Mouse (Mus musculus) limb, embryonic 11.5 days (tissue): ENCODE measurements around the gene Cbx4. TPM values are rescaled to one million over a fixed set of nuclear protein-coding genes. Genes with fewer than 3 reads are reported as not detected.

Experiments
- ATAC-seq: fragments of 200-750 bp; cut with Nextera tagmentation; 2 replicates; pipeline ENCODE4 v1.8.0; 2017; ENCODE audit warnings: low read depth; ENCODE audit not compliant: insufficient number of reproducible peaks, low FRiP score, low TSS enrichment
- DNase-seq: peaks from one replicate; pipeline ENCODE4 v3.0.0-alpha.2; 2015; ENCODE audit warnings: low spot score
- H3K27ac ChIP-seq: fragments of 300-500 bp; sonication (generic); replicated peaks from 2 replicates; pipeline ENCODE4 v1.5.1; 2014; ENCODE audit warnings: low read depth, mild to moderate bottlenecking, low read length
- H3K27me3 ChIP-seq: fragments of 300-500 bp; sonication (generic); 2 replicates; pipeline ENCODE4 v1.6.1; 2014; ENCODE audit warnings: mild to moderate bottlenecking, low read length, mixed read lengths; ENCODE audit not compliant: control insufficient read depth, insufficient read depth
- H3K36me3 ChIP-seq: fragments of 300-500 bp; sonication (generic); 2 replicates; pipeline ENCODE4 v1.6.1; 2014; ENCODE audit warnings: mild to moderate bottlenecking, low read length, moderate library complexity, mixed read lengths; ENCODE audit not compliant: control insufficient read depth, insufficient read depth
- H3K4me1 ChIP-seq: fragments of 300-500 bp; sonication (generic); 2 replicates; pipeline ENCODE4 v1.6.1; 2014; ENCODE audit warnings: low read length, mixed read lengths; ENCODE audit not compliant: control insufficient read depth, insufficient read depth
- H3K4me2 ChIP-seq: fragments of 300-500 bp; sonication (generic); 2 replicates; pipeline ENCODE4 v1.6.1; 2014; ENCODE audit warnings: low read depth, mild to moderate bottlenecking, moderate library complexity; ENCODE audit not compliant: severe bottlenecking
- H3K4me3 ChIP-seq: fragments of 300-500 bp; sonication (generic); 2 replicates; pipeline ENCODE4 v1.5.1; 2014; ENCODE audit warnings: low read depth, low read length
- H3K9ac ChIP-seq: fragments of 300-500 bp; sonication (generic); 2 replicates; pipeline ENCODE4 v1.6.1; 2014; ENCODE audit warnings: mild to moderate bottlenecking, low read length
- H3K9me3 ChIP-seq: fragments of 300-500 bp; sonication (generic); 2 replicates; pipeline ENCODE4 v1.6.1; 2016; ENCODE audit warnings: low read length; ENCODE audit not compliant: control insufficient read depth
- WGBS: fragments of 180-500 bp; shearing (Covaris S2); extraction: QIAGEN DNeasy Blood & Tissue Kit; methylation state at CpG from one replicate; pipeline ENCODE4 v1.1.7; 2014; 5-methylcytosine and 5-hydroxymethylcytosine counted together
- polyA plus RNA-seq: library from polyadenylated mRNA; unstranded; fragments of >200 nt; fragmentation: Nextera tagmentation; extraction: Ambion mirVana; gene quantifications from 2 replicates; pipeline ENCODE4 v1.2.1, GENCODE M21; 2014

The Cbx4 gene
- polyA plus RNA-seq, 1 experiment from 2014 or later, result 5.8 TPM

DNA sequence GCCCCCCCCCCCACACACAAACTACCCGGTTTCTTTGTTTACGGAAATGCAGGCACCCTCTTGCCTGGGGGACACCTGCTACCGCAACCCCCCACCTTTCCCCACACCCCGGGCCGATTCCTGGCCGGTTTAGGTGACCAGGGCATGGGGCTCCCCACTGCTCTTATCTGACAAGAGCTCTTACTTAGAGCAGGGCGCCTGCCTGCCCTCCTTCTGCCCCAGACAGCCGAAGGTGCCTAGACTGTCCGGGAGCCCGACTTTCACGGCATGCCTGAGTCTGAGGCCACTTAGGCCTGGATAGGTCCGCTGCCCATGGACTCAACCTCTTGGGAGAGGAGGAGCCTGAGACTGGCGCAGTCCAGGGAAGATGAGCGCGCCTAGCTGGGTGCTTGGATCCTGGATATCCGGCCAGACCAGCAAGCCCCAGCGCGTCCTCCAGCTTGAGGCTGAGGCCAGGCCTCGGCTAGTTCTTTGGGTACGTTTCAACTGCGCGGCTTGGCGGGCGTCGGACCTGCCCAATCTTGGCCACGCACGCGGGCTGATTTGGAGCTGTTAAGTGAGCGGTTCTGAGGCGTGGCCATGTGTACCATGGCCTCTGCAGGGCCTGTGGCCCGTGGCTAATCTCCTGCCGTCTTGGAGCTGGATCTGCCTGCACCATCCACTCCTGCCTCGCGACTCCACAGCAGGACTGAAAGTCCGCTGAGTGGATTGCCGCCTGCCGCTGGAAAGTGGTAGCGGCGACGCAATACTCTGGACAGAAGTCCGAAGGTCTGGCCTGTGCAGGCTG is 41.3 kb downstream of the Cbx4 start:
- Histone ChIP-seq H3K36me3 (no peaks in the 10 kb centered on the region), H3K9me3 (no peaks in the 10 kb centered on the region), H3K9ac (peak overlapping the region; percentile 41), H3K4me2 (peak overlapping the region; percentile 52), H3K27me3 (peaks cover 51% of the 10 kb centered on the region), H3K4me1 (peaks cover 51% of the 10 kb centered on the region), H3K27ac (no peak overlapping the region), H3K4me3 (peak overlapping the region; percentile 23)
- ATAC-seq (no peak), DNase-seq (peak; percentile 71)
- WGBS, result 1% methylated on average over 39 of the region's 41 CpGs

DNA sequence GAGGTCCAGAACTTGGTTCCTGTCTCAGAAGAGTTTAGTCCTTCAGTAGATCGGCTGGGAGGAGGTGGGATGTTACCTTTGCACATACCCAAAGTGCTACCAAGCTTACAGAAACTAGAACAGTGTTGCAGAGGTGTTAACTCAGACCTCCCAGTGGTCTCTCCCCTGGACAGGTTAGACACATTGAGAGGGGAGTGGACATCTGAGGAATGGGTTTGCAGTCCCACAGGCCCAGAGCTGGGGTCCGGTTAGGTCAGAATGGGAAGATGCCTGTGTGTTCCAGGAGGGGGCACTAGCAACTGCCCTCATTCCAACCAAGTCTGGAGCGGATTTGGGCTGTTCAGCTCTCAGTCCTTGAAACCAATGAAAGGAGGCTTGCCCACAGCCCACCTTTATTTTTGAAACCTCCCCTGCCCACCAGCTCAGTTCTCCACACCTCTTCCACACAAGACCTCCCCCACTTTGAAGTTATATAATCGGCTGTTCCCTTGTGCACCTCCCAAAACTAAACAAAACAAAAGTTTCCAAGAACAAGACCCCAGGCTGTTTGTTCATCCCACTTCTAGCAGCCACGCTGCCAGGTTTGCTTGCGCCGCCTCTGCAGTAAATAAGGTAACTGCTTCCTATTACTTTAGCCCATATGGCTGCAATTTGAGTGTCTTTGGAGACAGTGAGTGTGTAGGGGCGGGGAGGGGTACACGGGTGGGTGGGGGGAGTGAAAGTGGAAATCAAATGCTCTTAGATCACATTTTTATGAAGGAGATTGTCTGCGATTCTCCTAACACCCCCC is 42.1 kb downstream of the Cbx4 start:
- Histone ChIP-seq H3K4me3 (peak overlapping the region; percentile 23; the same call in 1 of the 2 replicates), H3K27ac (no peak overlapping the region), H3K4me1 (peaks cover 59% of the 10 kb centered on the region), H3K9me3 (no peaks in the 10 kb centered on the region), H3K9ac (no peak overlapping the region), H3K4me2 (peak overlapping the region; percentile 52), H3K27me3 (peaks cover 47% of the 10 kb centered on the region), H3K36me3 (0 out of 2 replicates have a peak, but pooled peaks cover 2% of the 10 kb centered on the region)
- peak; percentile 78 for DNase-seq
- 2% methylated on average over 10 of the region's 10 CpGs for WGBS
- no peak for ATAC-seq

DNA sequence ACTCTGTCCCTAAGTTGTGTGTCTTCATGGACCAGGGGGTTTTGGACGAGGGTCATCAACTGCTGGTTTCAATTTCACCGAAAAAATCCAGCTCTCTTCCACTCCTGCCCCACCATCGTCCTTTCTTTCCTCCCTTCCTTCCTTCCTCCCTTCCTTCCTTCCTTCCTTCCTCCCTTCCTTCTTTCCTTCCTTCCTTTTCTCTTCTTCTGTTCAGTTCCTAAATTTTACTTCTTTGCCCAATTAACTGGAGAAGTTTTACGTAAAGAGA is 42.8 kb downstream of the Cbx4 start:
- 0 out of 2 replicates have a peak overlapping the region, but pooled peaks have one; percentile 45 for H3K9ac ChIP-seq
- DNase-seq, result no peak
- peak overlapping the region; percentile 91 for H3K4me2 ChIP-seq
- peak overlapping the region; percentile 15; the same call in 1 of the 2 replicates for H3K4me3 ChIP-seq
- H3K27ac ChIP-seq, result peak overlapping the region; percentile 75; the same call in 1 of the 2 replicates
- peaks cover 5% of the 10 kb centered on the region; the same call in 1 of the 2 replicates for H3K36me3 ChIP-seq
- H3K27me3 ChIP-seq, result peaks cover 43% of the 10 kb centered on the region
- no peaks in the 10 kb centered on the region for H3K9me3 ChIP-seq
- 2% methylated on average over 4 of the region's 4 CpGs for WGBS
- peaks cover 65% of the 10 kb centered on the region for H3K4me1 ChIP-seq
- ATAC-seq, result no peak

DNA sequence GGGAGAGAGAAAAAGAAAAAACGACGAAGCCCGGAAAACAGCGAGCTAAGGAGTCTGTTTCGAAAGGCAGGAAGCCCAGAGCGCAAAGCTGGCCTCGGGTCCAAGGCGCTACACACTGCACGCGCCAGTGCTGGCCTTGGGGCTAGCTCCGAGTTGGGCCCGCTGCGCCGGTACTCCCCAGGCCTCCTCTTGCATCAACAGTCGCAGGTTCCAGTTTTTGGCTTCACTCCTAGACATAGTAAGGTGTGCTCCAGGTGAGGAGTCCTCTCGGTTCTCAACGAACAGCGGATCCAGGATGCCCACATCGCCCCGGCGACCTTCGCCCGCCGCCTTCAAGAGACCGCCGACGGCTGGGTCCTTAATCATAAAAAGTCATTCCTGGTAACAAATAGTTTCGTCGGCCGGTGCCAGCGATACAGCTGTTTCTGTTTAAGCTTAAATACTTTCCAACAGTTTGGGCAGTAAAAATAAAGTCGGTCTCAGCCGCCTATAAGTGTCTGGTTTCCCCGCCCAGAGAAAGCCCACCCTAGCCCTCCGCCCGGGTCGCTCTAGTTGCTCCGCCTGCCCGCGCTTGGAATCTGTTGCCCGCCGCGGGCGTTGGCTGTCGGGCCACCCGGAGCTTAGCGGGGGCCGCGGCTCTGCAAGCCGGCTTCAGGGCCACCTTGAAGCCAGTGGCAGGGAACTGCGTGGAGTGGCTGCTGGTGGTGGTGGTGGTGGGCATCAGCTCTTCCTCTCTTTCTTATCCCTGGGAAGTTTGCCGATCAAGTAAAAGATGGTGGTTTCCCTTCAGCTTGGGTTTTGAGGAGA is 43.4 kb downstream of the Cbx4 start:
- Histone ChIP-seq H3K9ac (peak overlapping the region; percentile 45; the same call in 1 of the 2 replicates), H3K27ac (peak overlapping the region; percentile 75)
- no peak for ATAC-seq

DNA sequence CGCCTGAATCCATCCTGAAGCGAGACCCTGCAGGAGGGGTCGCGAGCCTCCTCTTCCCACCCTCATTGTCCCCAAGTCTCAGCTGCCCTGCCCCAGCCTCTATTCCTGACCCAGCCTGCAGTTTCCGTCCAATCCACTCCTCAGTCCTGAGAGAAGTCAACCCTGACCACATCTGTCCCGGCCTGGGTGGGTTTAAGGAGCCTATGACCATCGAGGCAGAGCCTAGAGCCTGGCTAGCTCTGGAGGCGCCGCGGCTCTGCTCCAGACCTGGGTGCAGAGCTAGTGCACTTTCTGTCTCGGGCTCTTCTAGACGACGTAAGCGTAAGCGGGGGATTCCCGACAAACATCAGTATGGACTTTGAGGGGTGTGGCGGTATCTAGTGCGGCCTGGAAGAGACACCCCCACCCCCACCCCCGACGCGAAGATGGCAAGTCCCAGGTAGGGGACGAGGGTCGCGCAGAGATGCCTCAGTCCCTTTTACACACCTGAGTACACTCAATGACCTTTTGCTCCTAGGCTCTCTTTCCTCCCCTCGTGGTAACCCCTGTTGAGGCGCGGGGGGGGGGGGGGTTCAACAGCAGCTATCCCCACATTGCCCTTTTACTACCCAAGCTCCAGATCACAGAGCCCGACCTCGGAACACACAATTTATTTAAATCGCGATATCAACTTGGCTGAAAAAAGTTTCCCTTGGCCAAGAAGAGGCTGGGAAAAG is 44.1 kb downstream of the Cbx4 start:
- Histone ChIP-seq H3K4me3 (peak overlapping the region; percentile 75), H3K27ac (peak overlapping the region; percentile 75), H3K9ac (peak overlapping the region; percentile 65), H3K9me3 (no peaks in the 10 kb centered on the region), H3K4me1 (peaks cover 70% of the 10 kb centered on the region), H3K36me3 (peaks cover 5% of the 10 kb centered on the region; the same call in 1 of the 2 replicates), H3K27me3 (peaks cover 36% of the 10 kb centered on the region), H3K4me2 (peak overlapping the region; percentile 91)
- WGBS, result under 1% methylated on average over 31 of the region's 31 CpGs
- ATAC-seq (no peak), DNase-seq (no peak)

More for the DNA sequence above, 43.4 kb downstream of the Cbx4 start:
- peak; percentile 82 for DNase-seq
- under 1% methylated on average over 52 of the region's 52 CpGs for WGBS
- peaks cover 43% of the 10 kb centered on the region for H3K27me3 ChIP-seq
- peak overlapping the region; percentile 15 for H3K4me3 ChIP-seq
- H3K4me2 ChIP-seq, result peak overlapping the region; percentile 91
- H3K36me3 ChIP-seq, result peaks cover 5% of the 10 kb centered on the region; the same call in 1 of the 2 replicates
- H3K9me3 ChIP-seq, result no peaks in the 10 kb centered on the region
- H3K4me1 ChIP-seq, result peaks cover 66% of the 10 kb centered on the region

DNA sequence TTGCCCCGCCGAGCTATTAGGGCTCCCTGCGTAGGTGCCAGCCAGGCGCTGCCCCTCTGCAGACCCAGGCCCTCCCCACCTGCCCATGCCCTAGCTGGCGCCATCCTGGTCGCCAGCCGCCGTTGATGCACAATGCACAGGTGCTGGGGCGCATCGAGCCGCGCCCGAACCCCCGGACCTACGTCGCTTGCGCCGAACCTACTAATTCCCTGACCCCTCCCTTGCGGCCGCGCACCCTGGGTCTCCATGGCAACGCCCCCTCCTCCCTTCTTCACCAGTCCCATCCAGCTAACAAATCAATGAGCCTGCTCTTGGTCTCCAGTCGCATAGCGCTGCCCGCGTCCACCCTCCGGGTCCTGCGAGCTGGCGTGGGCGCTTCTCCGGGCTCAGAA is 44.7 kb downstream of the Cbx4 start:
- ATAC-seq, result peak; percentile 60; the same call in 1 of the 2 replicates
- Histone ChIP-seq H3K4me1 (peaks cover 67% of the 10 kb centered on the region), H3K27me3 (peaks cover 34% of the 10 kb centered on the region)

DNA sequence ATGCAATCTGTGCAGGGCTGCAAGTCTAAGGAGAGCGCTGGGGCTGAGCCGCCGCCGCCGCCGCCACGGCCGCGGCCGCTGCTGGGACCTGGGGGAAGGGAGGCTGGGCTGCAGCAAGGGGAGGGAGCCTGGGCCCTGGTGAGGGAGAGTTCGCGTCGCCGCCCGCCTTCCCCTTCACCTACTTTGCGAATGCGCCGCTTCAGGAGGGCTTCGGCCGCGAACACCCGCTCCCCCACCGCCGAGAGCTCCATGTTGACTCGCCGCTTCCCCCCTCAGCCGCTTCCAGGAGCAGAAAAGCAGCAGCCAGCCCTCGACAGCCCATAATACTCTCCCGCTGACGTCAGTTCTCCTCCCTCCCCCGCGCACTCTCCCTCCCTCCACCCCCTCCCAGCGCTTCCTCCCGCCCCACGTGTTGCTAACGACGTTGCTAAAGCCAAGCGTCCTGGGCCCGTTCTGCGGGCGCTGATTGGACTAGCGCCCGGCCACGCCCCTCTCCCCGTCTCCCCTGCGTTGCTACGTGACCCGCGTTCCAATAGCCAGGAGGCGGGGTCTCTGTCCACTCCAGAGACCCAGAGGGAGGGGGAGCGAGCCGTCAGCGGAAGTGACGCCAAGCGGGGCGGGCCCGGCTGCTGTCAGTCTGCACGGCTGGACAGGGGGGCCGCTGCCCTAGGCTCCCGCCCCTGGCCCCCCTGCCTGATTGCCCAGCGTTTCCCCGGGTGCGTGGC is 45.3 kb downstream of the Cbx4 start, which contains the start of gene Cbx8:
TSS of gene Cbx8 (minus strand) at position 370 of the 725 bp plus-strand sequence.
- H3K4me1 ChIP-seq, result peaks cover 67% of the 10 kb centered on the region
- DNase-seq (peak; percentile 99), ATAC-seq (peak; percentile 90)
- no peaks in the 10 kb centered on the region for H3K9me3 ChIP-seq
- peak within 1 kb of the TSS; percentile 86 for H3K9ac ChIP-seq
- peak within 1 kb of the TSS; percentile 68 for H3K27ac ChIP-seq
- peaks cover 5% of the 10 kb centered on the region; the same call in 1 of the 2 replicates for H3K36me3 ChIP-seq
- H3K27me3 ChIP-seq, result peaks cover 33% of the 10 kb centered on the region
- WGBS, result under 1% methylated on average over 60 of the region's 63 CpGs
- H3K4me2 ChIP-seq, result peak within 1 kb of the TSS; percentile 91
- H3K4me3 ChIP-seq, result peak within 1 kb of the TSS; percentile 75

More for the DNA sequence above, 44.7 kb downstream of the Cbx4 start:
- Histone ChIP-seq H3K4me3 (peak overlapping the region; percentile 75), H3K9me3 (no peaks in the 10 kb centered on the region), H3K36me3 (peaks cover 5% of the 10 kb centered on the region; the same call in 1 of the 2 replicates), H3K27ac (peak overlapping the region; percentile 64), H3K4me2 (peak overlapping the region; percentile 91), H3K9ac (peak overlapping the region; percentile 65)
- peak; percentile 87 for DNase-seq
- under 1% methylated on average over 31 of the region's 31 CpGs for WGBS
